Mouse (Mus musculus) left cerebral cortex, postnatal 10 days (tissue): ENCODE measurements at regions not wholly inside any gene's neighbourhood (a gene's known extent, or its start where the extent isn't known, plus 50 kb on each side); places are given as distances from the start of the nearest gene placed in this dataset.

Experiments
- DNase-seq, 2 experiments: peaks; one replicate each; pipeline ENCODE4 v3.0.0; 2021 to 2022; ENCODE audit warnings: low spot score in 2 of 2, mixed read lengths in 1 of 2; ENCODE audit errors: extremely low spot score in 1 of 2
- intact Hi-C: fragments of 180-260 bp; cut with DNase I; formaldehyde crosslinking; loops from one replicate; pipeline ENCODE4 v1.15.1; 2025

- intact Hi-C loops: no loop called here
- DNase-seq: no peak
These were observed 54.1 kb upstream of the 1700024P04Rik start for GRCm38 (mm10) chr13:99038198-99039062.

GRCm38 (mm10) chr13:99037131-99037530 is 52.8 kb upstream of the 1700024P04Rik start:
- no peak for DNase-seq
- intact Hi-C loops: no loop called here
